Mouse (Mus musculus) adrenal gland (tissue): ENCODE measurements around the gene Slc38a3.

Experiments
- intact Hi-C: fragments of 180-260 bp; cut with DNase I; formaldehyde crosslinking; loops from one replicate; pipeline ENCODE4 v1.15.1; 2025

Gene Slc38a3

GRCm38 (mm10) chr9:107667219-107667618 lies 2.1 kb downstream of the Slc38a3 start:
- intact Hi-C loops, result no loop called here

GRCm38 (mm10) chr9:107666751-107667205 lies 2.6 kb downstream of the Slc38a3 start:
- intact Hi-C loops, result no loop called here

GRCm38 (mm10) chr9:107665308-107665707 lies 4.0 kb downstream of the Slc38a3 start:
- intact Hi-C loops, result no loop called here

DNA sequence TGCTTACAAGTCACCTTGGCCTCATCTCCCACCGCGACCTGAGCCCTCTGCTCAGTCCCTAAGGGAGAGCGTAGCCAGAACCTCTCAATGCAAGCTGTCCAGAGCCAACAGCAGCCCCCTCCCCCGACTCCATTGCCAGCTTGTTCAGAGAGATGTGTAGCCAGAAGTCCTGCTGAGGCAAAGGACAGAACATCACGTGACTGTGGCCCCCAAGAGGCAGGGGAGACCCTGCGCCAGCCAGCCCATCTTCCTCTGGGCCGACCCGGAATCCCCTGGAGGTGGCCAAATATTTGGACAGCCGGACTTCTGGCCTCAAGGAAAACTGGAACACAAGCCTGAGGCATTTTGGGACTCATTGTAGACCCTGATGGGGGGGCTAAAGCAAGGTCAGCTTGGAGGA lies 5.8 kb downstream of the Slc38a3 start:
- intact Hi-C loops, result no loop called here

DNA sequence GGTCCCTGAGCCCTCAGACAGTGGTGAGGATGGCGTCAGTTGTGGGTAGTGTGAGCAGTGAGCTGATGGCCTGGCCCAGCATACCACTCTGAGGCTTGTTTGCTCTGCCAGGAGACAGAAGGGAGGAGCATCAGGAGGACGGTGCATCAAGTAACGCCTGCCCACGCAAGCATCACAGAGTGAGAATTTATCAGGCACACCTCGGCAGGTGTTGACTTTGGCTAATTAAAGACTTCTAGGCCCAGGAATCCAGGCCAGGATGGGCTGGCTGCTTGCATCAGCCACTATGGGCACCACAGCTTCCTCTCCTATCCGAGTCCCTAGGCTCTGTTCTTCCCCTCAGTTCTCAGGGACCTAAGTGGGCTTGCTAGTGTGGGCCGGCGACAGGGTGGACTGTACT lies 7.0 kb downstream of the Slc38a3 start:
- intact Hi-C loops, result no loop called here

DNA sequence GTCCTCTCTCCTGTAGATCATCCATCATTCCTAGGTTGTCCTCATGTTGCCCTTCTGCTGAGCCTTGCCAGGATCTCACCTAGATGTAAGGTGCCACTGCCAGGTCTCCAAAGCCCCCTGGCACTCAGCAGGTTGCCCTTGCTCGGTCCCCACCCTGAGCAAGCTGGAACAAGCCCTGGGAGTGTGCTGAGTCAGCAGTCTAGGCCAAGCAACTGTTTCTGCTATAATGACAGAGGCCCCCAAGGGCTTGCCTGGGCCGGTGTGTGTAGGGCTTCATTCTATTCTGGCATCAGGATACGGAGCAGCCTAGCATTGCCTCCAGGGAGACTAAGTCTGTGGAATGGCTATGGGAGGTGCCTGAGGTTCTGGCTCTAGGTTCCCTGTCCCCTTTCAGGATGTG lies 8.6 kb downstream of the Slc38a3 start:
- intact Hi-C loops, result no loop called here

- intact Hi-C loops, result no loop called here
Measured at GRCm38 (mm10) chr9:107659961-107660360, 9.4 kb downstream of the Slc38a3 start.

DNA sequence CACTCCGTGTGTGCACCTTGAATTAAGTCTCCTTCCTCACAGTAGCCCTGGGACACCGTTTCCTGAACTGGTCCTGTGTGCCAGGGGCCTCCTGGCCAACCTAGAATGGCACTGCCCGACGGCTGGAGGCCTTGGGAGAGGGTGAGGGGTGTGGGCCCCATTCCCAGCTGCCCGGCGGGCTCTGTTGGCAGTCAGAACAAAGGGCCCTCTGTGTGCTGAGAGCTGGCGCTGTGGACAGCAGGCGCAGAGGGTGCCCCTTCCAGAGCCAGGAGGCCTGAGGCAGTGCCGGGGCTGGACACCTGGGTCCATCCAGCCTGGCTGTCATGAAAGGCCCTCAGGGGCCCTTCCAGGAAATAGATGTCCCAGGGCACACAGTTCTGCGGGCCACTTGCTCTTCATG lies 9.8 kb downstream of the Slc38a3 start:
- intact Hi-C loops, result no loop called here

DNA sequence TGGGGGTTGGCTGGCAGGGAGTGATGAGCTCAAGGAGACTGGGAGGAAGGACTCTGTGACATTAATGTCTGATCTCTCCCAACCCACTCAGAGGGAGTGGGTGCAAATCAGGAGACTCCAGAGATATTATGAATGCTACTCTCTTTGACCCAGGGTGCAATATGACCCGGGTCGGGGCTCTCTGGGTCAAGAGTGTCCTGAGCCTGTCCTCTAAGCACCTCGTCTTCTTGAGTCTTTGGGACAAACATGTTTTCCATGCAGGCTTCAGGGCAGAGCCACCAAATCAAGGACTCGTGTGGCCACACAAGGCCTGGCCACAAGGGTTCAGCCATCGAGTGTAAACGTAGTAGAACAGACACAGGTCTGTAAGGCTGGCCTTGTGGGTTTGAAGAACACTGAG lies 11.2 kb downstream of the Slc38a3 start:
- intact Hi-C loops, result no loop called here

GRCm38 (mm10) chr9:107657144-107657543 lies 12.2 kb downstream of the Slc38a3 start:
- intact Hi-C loops, result no loop called here

DNA sequence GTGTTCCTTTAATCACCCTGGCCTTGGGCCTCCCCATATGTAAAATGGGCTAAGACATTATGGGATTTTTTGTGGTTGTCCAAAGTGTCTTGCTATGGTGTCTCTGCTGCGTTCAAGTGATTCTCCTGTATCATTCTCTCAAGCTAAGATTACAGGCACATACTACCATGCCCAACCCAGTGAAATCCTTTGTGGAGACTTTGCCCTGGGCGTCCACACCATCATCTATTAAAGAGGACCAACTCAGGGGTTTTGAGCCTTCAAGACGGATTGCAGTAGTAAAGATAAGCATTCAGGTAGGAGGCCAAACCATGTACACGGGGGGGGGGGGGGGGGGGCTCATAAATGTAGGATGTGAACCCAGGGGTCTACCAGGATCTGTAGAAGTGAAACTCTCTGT lies 14.7 kb downstream of the Slc38a3 start:
- intact Hi-C loops, result no loop called here

GRCm38 (mm10) chr9:107653474-107653873 lies 15.9 kb downstream of the Slc38a3 start:
- intact Hi-C loops, result no loop called here

- intact Hi-C loops, result no loop called here
Measured at GRCm38 (mm10) chr9:107650708-107651481, 18.4 kb downstream of the Slc38a3 start.

GRCm38 (mm10) chr9:107650225-107650624 lies 19.1 kb downstream of the Slc38a3 start:
- intact Hi-C loops, result no loop called here

DNA sequence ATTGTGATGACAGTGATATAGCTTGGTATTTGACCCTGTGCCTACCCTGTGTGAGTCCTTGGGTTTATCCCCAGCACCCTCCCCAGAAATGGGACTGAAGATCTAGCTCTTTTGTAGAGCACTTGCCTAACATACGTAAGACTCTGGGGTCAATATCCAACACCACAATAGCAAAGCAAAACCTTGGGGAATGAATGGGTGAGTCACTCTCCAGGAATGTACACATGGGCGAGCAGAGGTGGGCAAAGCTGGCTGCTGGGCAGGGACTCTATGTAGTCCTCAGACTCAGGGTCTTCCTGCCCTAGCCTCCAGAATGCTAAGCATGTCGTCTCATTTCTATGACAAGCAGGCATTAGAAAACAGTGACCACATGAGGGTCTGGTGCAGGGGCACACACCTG lies 20.6 kb downstream of the Slc38a3 start:
- intact Hi-C loops, result no loop called here

GRCm38 (mm10) chr9:107646975-107647374 lies 22.4 kb downstream of the Slc38a3 start:
- intact Hi-C loops, result no loop called here

DNA sequence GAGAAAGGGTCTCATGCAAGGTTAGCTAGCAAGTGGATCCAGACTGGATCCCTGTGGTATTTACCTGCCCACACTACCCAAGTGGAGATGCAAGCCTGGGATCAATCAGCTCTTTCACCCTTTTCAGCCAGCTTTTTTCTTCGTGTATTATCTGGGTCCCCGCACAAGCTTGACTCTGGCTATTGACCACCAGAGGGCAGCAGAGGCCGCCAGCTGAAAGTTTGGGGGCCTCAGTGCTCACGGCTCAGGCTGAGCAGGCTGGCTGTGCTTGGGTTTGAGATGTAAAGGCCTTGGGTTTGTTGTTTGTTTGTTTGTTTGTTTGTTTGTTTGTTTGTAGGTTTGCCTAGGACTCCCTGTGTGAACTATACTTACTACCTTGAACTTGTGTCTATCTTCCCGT lies 23.8 kb downstream of the Slc38a3 start:
- intact Hi-C loops, result loop anchor here (1.0 kb wide), 2 partner anchors 31 to 43 kb away; no protein-coding TSS in a partner anchor

DNA sequence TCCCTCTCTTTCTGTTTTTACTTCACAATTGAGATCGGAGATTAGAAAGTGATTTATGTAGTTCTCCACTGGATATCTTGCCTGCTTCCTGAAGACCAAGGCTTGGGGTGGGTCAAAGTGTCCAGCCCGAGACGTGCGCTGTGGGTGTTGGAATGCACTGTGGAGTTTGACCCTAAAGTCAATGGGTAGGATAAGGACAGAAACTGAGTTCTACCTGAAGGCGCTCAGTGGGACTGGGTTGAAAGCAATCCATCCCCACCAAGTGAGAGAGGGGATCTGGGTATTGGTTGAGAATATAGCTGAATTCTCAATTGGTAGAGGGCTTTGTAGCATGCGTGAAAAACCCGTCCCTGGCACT lies 24.2 kb downstream of the Slc38a3 start:
- intact Hi-C loops, result loop anchor here (1.0 kb wide), 2 partner anchors 31 to 43 kb away; no protein-coding TSS in a partner anchor

- intact Hi-C loops, result loop anchor here (1.0 kb wide), 2 partner anchors 32 to 42 kb away; no protein-coding TSS in a partner anchor
Measured at GRCm38 (mm10) chr9:107644495-107645152, 24.7 kb downstream of the Slc38a3 start.

DNA sequence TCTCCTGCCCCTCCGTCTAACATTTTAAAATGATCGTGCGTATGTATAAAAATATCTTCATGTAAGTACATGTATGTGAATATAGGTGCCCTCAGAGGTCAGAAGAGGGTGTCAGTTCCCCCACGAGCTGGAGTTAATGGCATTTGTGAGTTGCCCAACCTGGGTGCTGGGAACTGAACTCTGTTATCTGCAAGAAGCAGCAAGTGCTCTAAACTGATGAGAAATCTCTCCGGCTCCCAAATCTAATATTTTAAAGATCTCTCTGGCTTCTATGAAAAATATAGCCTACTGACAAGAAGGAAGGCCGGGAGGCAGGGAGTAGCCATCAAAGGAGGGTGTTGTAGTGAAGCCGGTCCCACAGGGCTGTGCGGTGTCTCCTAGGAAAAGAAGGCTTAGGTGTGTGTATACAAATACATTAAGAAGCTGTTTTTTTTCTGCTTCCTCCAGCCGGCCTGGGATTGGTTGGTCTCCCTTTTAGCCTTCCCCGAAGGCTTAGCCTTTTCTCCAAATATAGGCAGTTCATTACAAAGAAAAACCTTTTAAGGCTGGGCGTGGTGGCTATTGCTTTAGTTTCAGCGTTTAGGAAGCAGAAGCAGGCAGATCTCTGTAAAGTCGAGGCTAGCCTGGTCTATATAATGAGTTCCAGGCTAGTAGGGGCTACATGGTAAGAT lies 25.7 kb downstream of the Slc38a3 start:
- intact Hi-C loops, result no loop called here

GRCm38 (mm10) chr9:107641666-107642065 lies 27.7 kb downstream of the Slc38a3 start:
- intact Hi-C loops, result no loop called here

DNA sequence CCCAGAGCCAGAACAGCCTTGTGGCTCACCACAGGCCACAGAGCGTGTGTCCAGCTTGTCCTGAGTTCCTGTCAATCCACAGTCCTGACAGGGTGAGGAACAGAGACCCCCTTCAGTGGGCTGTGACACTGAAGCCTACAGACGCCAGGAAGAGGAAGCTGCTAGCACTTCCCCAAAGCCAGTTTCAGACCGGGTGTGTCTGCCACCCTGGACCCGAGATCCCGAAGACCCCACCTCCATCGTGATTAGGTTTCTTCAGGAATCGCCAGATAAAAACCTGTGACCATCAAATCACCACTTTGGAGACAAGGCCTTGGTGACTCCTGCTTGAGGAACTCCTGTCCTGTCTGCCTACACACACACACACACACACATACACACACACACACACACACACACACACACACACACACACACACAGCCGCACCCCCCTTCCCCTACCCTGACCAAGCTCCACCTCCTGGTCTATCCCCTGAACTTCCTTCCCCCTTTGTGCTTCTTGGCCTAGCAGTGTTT lies 29.0 kb downstream of the Slc38a3 start:
- intact Hi-C loops, result no loop called here
